Mouse (Mus musculus) C2C12 (cell line): ENCODE results near the gene Aph1c.

Experiments
- CTCF ChIP-seq: IDR thresholded peaks from one replicate; pipeline ENCODE4 v1.5.1; 2011; ENCODE audit not compliant: control insufficient read depth, insufficient read depth, insufficient read length
- MYOG ChIP-seq: IDR thresholded peaks from one replicate; pipeline ENCODE4 v1.6.1; 2011; ENCODE audit not compliant: control insufficient read depth, insufficient read length; ENCODE audit errors: extremely low read depth
- USF1 ChIP-seq: IDR thresholded peaks from one replicate; pipeline ENCODE4 v1.6.1; 2011; ENCODE audit warnings: low read depth, mild to moderate bottlenecking, control low read depth, moderate library complexity

DNA sequence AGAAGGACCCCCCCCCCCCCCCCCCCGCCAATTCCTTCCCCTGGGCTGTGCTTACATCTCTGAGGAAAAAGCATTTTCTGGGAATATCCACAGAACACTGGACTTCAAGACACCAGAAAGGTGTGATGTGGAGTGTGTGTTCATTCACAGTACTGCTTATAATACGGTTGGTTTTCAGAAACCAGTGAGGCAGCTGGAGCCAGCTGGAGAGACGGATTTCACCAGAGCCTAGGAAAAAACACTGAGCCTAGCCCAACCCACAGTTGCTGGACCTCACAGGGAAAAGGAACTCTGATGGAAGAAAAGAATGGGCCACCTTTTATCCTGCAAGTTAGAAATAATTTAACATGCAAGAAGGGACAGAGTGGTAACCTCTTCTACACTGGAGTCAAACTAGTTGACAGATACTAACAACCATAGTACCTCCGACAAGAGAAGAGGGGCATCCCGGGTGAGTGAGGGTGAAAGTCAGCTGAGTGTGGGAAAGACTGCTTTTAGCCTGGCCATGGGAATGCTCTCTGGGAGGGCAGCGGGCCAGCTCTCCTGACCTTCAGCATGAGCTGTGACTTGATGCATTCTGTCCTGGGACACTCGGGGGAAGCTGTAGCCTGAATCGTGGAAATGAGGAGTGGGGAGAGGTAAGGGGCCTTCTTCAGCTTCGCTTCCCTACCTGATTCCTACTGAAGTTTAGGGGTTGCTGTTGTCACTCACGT lies 37.6 kb upstream of the Aph1c start:
- no peak for TF ChIP-seq USF1
- TF ChIP-seq CTCF, result no peak
- TF ChIP-seq MYOG, result no peak
